Mouse (Mus musculus): Measurements from ENCODE around the gene Arid4a. TPM values are rescaled to one million over a fixed set of nuclear protein-coding genes. Genes with fewer than 3 reads are reported as not detected.

Gene Arid4a
- polyA plus RNA-seq, 1 experiment from 2014 or later = 30.3 TPM

DNA sequence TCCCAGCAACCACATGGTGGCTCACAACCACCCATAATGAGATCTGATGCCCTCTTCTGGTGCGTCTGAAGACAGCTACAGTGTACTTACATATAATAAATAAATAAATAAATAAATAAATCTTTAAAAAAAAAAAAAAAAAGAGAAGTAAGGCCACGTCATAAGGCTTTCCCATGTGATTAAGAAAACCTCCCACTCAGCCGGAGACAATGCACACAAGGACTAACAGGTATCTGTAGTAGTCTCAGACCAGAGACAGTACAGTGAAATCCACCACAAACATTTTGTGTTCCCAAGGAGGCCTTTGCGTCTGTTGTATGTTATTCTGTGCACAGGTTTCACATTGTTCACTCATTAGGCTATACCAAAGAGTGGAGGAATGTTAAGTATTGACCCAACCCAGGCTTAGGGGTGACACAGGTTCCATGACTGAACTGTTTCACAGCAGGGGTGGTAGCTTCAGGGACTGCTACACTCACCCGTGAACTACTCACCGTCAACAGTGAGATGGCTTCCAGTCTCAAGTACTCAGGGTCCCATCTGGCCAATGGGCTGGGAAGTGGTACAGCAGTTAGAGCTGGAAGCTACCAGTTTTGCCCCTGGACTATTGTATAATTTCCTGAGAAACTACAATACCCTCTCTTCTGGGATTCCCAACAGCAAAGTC, 11.9 kb upstream of the Arid4a start:
- Histone ChIP-seq H3K9me3 (replicated peaks; ENCODE audit: control insufficient read depth, low read length) (no peaks in the 10 kb centered on the region), H3K27me3 (ENCODE audit: control insufficient read depth, insufficient read depth, low read length) (no peaks in the 10 kb centered on the region), H3K27ac (replicated peaks; ENCODE audit: low read depth, low read length) (no peak overlapping the region), H3K4me3 (ENCODE audit: low read depth, low read length) (no peak overlapping the region), H3K4me1 (ENCODE audit: control insufficient read depth, insufficient read depth, low read length) (no peaks in the 10 kb centered on the region), H3K36me3 (replicated peaks; ENCODE audit: control insufficient read depth, insufficient read depth, low read depth, low read length) (peaks cover 3% of the 10 kb centered on the region), H3K9ac (replicated peaks; ENCODE audit: low read length) (no peak overlapping the region), H3K4me2 (ENCODE audit: low read depth, low read length) (no peak overlapping the region)
- 88% methylated on average over 5 of the region's 6 CpGs for WGBS
- ATAC-seq (replicated peaks; ENCODE audit: insufficient number of reproducible peaks, low FRiP score, low TSS enrichment, low read depth) (no peak), DNase-seq (ENCODE audit: low spot score) (no peak)

DNA sequence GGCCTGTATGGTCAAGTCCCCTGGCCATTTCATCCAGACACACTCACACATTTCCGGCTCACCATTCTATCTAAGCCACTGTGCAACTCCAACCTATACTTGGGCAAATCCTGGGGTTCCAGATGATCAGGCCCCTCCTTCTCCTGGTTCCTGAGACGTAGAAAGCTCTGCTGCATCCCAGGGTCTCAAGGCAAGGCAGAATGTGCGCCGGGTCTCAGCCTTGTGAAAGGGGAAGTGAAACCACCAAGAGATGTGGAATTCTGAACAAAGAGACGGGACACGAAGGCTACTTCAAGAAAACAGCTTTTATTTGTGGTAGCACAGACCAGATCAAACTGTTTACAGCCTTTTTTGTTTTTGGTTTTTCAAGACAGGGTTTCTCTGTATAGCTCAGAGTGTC, 9.6 kb upstream of the Arid4a start:
- Histone ChIP-seq H3K27me3 (ENCODE audit: control insufficient read depth, insufficient read depth, low read length) (no peaks in the 10 kb centered on the region), H3K9ac (replicated peaks; ENCODE audit: low read length) (no peak overlapping the region), H3K4me3 (ENCODE audit: low read depth, low read length) (no peak overlapping the region), H3K4me2 (ENCODE audit: low read depth, low read length) (no peak overlapping the region), H3K36me3 (replicated peaks; ENCODE audit: control insufficient read depth, insufficient read depth, low read depth, low read length) (peaks cover 3% of the 10 kb centered on the region), H3K4me1 (ENCODE audit: control insufficient read depth, insufficient read depth, low read length) (no peaks in the 10 kb centered on the region), H3K9me3 (replicated peaks; ENCODE audit: control insufficient read depth, low read length) (no peaks in the 10 kb centered on the region), H3K27ac (replicated peaks; ENCODE audit: low read depth, low read length) (no peak overlapping the region)
- WGBS = 93% methylated on average over 6 of the region's 6 CpGs
- no peak for ATAC-seq (replicated peaks; ENCODE audit: insufficient number of reproducible peaks, low FRiP score, low TSS enrichment, low read depth)
- DNase-seq (ENCODE audit: low spot score) = no peak

DNA sequence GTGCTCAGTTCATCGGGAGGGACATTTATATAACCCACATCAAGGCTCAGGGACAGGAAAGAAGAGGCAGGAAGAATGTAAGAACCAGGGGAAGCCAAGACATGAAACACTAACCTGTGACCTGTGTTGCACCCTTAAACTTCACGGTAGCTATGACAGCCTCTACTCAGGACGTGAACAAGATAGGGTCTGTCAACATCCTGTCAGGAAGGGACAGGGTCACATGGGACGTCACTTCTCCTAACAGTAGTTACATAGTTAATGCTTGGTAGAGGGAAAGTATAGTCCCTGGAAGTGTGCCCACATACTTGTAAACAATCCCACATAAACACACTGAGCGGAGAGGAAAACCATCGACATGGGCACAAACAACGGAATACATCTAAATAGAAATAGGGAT, 8.9 kb upstream of the Arid4a start:
- no peak for DNase-seq (ENCODE audit: low spot score)
- no peak overlapping the region for H3K4me3 ChIP-seq (ENCODE audit: low read depth, low read length)
- H3K36me3 ChIP-seq (replicated peaks; ENCODE audit: control insufficient read depth, insufficient read depth, low read depth, low read length) = peaks cover 3% of the 10 kb centered on the region
- WGBS = 86% methylated on average over 7 of the region's 7 CpGs
- ATAC-seq (replicated peaks; ENCODE audit: insufficient number of reproducible peaks, low FRiP score, low TSS enrichment, low read depth) = no peak
- no peak overlapping the region for H3K4me2 ChIP-seq (ENCODE audit: low read depth, low read length)
- H3K27ac ChIP-seq (replicated peaks; ENCODE audit: low read depth, low read length) = no peak overlapping the region
- no peaks in the 10 kb centered on the region for H3K4me1 ChIP-seq (ENCODE audit: control insufficient read depth, insufficient read depth, low read length)
- no peaks in the 10 kb centered on the region for H3K27me3 ChIP-seq (ENCODE audit: control insufficient read depth, insufficient read depth, low read length)
- H3K9me3 ChIP-seq (replicated peaks; ENCODE audit: control insufficient read depth, low read length) = no peaks in the 10 kb centered on the region
- H3K9ac ChIP-seq (replicated peaks; ENCODE audit: low read length) = no peak overlapping the region

DNA sequence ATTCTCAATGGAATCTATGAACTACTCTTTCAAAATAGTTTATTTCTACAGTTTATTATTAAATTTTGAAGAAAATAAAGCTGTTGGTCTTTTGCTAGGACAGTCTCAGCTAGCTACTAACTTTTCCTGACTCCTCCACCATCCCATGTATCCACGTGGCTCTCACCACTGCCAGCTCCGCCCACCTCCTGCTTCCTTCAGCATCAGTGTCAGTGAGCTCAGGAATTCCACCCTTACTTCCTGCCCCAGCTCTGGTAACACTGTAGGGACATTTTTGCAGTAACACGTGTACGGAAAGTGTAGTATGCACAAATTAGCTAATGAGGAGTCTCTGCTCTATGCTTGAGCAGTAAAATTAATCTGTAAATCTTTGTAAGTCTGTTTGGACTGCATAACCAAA, 6.0 kb upstream of the Arid4a start:
- Histone ChIP-seq H3K4me3 (ENCODE audit: low read depth, low read length) (no peak overlapping the region), H3K27ac (replicated peaks; ENCODE audit: low read depth, low read length) (no peak overlapping the region), H3K4me1 (ENCODE audit: control insufficient read depth, insufficient read depth, low read length) (no peaks in the 10 kb centered on the region; the same call in 1 of the 2 replicates), H3K9me3 (replicated peaks; ENCODE audit: control insufficient read depth, low read length) (no peaks in the 10 kb centered on the region), H3K4me2 (ENCODE audit: low read depth, low read length) (no peak overlapping the region), H3K9ac (replicated peaks; ENCODE audit: low read length) (no peak overlapping the region), H3K27me3 (ENCODE audit: control insufficient read depth, insufficient read depth, low read length) (no peaks in the 10 kb centered on the region), H3K36me3 (replicated peaks; ENCODE audit: control insufficient read depth, insufficient read depth, low read depth, low read length) (no peaks in the 10 kb centered on the region; the same call in none of the 2 replicates)
- WGBS = 47% methylated on average over 4 of the region's 4 CpGs
- no peak for ATAC-seq (replicated peaks; ENCODE audit: insufficient number of reproducible peaks, low FRiP score, low TSS enrichment, low read depth)
- DNase-seq (ENCODE audit: low spot score) = peak; percentile 26

DNA sequence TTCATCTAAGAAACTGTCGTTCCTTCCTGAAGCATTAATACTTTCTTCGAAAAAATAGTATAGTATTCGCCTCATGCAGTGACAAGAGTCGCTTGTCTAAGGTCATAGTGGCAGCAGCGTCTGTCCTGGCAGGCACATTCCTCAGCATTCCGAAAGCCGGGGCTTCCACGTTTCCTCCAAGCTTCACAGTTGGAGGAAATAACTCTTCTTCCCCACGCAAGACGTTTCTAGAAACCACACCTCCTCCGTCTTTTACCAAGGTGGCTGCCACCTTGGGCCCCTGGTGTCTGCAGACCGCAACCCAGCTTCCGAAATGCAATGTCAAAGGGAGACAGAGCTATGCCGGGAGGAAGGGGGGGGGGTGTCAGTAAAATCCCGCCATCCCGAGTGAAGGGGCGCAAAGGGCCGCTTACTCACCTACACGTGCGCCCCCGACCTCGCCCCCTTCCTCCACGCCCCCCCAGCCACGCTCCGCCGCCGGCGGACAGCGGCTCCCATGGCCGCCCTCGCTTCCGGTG, 886 bp upstream of the Arid4a start:
- Histone ChIP-seq H3K27ac (replicated peaks; ENCODE audit: low read depth, low read length) (peak overlapping the region; percentile 92), H3K9me3 (replicated peaks; ENCODE audit: control insufficient read depth, low read length) (no peaks in the 10 kb centered on the region), H3K36me3 (replicated peaks; ENCODE audit: control insufficient read depth, insufficient read depth, low read depth, low read length) (no peaks in the 10 kb centered on the region; the same call in 1 of the 2 replicates), H3K4me3 (ENCODE audit: low read depth, low read length) (peak overlapping the region; percentile 97), H3K4me2 (ENCODE audit: low read depth, low read length) (peak overlapping the region; percentile 64), H3K27me3 (ENCODE audit: control insufficient read depth, insufficient read depth, low read length) (no peaks in the 10 kb centered on the region), H3K9ac (replicated peaks; ENCODE audit: low read length) (peak overlapping the region; percentile 88), H3K4me1 (ENCODE audit: control insufficient read depth, insufficient read depth, low read length) (no peaks in the 10 kb centered on the region; the same call in 1 of the 2 replicates)
- ATAC-seq (replicated peaks; ENCODE audit: insufficient number of reproducible peaks, low FRiP score, low TSS enrichment, low read depth) = no peak
- under 1% methylated on average over 27 of the region's 32 CpGs for WGBS
- peak; percentile 70 for DNase-seq (ENCODE audit: low spot score)

DNA sequence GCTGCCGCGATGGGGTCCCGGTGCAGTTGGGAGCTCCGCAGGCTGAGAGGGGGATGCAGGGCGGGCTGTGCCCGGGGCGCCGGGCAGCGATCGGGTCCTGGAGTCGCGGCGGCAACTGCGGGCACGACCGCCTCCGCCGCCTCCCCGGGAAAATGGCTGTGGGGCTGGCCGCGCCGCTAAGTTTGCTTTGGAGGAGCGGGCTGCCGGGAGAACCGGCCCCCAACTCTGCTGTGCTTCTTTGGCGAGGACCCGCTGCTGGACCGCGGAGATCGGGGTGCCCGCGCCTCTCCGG, 367 bp downstream of the Arid4a start:
- H3K4me1 ChIP-seq (ENCODE audit: control insufficient read depth, insufficient read depth, low read length) = no peaks in the 10 kb centered on the region; the same call in 1 of the 2 replicates
- ATAC-seq (replicated peaks; ENCODE audit: insufficient number of reproducible peaks, low FRiP score, low TSS enrichment, low read depth) (peak; percentile 48; the same call in 1 of the 2 replicates), DNase-seq (ENCODE audit: low spot score) (no peak)
- H3K9ac ChIP-seq (replicated peaks; ENCODE audit: low read length) = peak overlapping the region; percentile 89
- peak overlapping the region; percentile 95 for H3K27ac ChIP-seq (replicated peaks; ENCODE audit: low read depth, low read length)
- WGBS = under 1% methylated on average over 27 of the region's 33 CpGs
- H3K4me3 ChIP-seq (ENCODE audit: low read depth, low read length) = peak overlapping the region; percentile 97
- no peaks in the 10 kb centered on the region for H3K27me3 ChIP-seq (ENCODE audit: control insufficient read depth, insufficient read depth, low read length)
- H3K36me3 ChIP-seq (replicated peaks; ENCODE audit: control insufficient read depth, insufficient read depth, low read depth, low read length) = no peaks in the 10 kb centered on the region
- peak overlapping the region; percentile 63 for H3K4me2 ChIP-seq (ENCODE audit: low read depth, low read length)
- H3K9me3 ChIP-seq (replicated peaks; ENCODE audit: control insufficient read depth, low read length) = no peaks in the 10 kb centered on the region

DNA sequence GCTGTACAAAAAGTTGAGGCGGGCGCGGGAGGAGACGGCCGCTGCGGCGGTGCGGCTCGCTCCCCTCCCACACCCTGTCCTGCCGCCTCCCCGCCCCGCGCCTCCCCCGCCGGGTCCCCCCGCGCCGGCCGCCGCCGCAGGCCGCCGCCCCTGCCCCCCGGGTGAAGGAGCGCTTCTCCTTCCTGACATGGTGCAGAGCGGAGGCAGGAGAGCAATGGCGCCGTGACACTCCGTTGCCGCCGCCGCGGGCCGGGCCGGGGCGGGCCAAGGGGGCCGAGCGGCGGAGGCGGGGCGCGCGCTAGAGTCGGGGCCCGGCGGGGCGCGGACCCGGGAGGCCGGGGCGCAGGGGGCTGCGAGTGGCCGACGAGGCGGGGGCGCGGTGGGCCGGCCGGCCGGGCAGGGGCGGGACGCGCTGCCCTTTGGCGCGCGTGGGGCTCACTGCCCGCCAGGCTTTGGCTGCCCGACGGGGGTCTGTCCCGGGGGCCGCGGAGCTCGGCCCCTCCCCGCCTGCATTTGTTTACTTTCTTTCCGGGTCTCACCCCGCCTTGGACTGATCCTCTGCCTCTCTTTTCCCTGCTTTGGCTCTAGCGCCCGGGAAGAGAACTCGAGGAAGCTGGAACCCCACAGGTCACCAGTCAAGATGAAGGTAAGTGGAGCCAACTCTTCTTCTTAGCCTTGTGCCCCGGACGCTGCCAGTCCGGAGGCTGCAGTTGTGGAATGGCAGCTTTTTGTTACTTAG, 882 bp downstream of the Arid4a start:
- no peak; the same call in 1 of the 2 replicates for ATAC-seq (replicated peaks; ENCODE audit: insufficient number of reproducible peaks, low FRiP score, low TSS enrichment, low read depth)

DNA sequence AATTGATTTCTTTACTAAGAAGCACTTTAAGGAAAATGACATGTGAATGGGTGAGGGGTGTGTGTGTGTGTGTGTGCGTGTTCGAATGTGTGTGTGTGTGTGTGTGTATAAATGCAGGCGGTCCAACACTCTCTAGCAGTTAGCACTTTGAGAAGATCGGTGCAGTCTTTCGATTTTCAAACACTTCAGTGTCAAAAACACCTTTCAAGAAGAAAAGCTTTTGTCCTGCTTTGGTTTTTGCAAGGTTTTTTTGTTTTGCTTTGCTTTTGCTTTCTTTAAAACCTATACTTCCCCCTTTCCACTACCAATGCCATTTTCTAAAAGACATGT, 1.4 kb downstream of the Arid4a start:
- Histone ChIP-seq H3K27ac (replicated peaks; ENCODE audit: low read depth, low read length) (peak overlapping the region; percentile 95; the same call in 1 of the 2 replicates), H3K36me3 (replicated peaks; ENCODE audit: control insufficient read depth, insufficient read depth, low read depth, low read length) (no peaks in the 10 kb centered on the region), H3K9me3 (replicated peaks; ENCODE audit: control insufficient read depth, low read length) (no peaks in the 10 kb centered on the region), H3K4me2 (ENCODE audit: low read depth, low read length) (peak overlapping the region; percentile 63), H3K4me3 (ENCODE audit: low read depth, low read length) (peak overlapping the region; percentile 97), H3K27me3 (ENCODE audit: control insufficient read depth, insufficient read depth, low read length) (no peaks in the 10 kb centered on the region), H3K9ac (replicated peaks; ENCODE audit: low read length) (peak overlapping the region; percentile 89), H3K4me1 (ENCODE audit: control insufficient read depth, insufficient read depth, low read length) (no peaks in the 10 kb centered on the region; the same call in 1 of the 2 replicates)
- 16% methylated on average over 5 of the region's 5 CpGs for WGBS
- ATAC-seq (replicated peaks; ENCODE audit: insufficient number of reproducible peaks, low FRiP score, low TSS enrichment, low read depth) (no peak), DNase-seq (ENCODE audit: low spot score) (no peak)

More for the DNA sequence above, 882 bp downstream of the Arid4a start:
- WGBS = under 1% methylated on average over 29 of the region's 82 CpGs
- Histone ChIP-seq H3K4me2 (ENCODE audit: low read depth, low read length) (peak overlapping the region; percentile 63), H3K36me3 (replicated peaks; ENCODE audit: control insufficient read depth, insufficient read depth, low read depth, low read length) (no peaks in the 10 kb centered on the region), H3K4me1 (ENCODE audit: control insufficient read depth, insufficient read depth, low read length) (no peaks in the 10 kb centered on the region; the same call in 1 of the 2 replicates), H3K9me3 (replicated peaks; ENCODE audit: control insufficient read depth, low read length) (no peaks in the 10 kb centered on the region), H3K9ac (replicated peaks; ENCODE audit: low read length) (peak overlapping the region; percentile 89), H3K27me3 (ENCODE audit: control insufficient read depth, insufficient read depth, low read length) (no peaks in the 10 kb centered on the region), H3K4me3 (ENCODE audit: low read depth, low read length) (peak overlapping the region; percentile 97), H3K27ac (replicated peaks; ENCODE audit: low read depth, low read length) (peak overlapping the region; percentile 95)
- peak; percentile 56 for DNase-seq (ENCODE audit: low spot score)
